Mouse (Mus musculus) intestine, postnatal 0 days (tissue): ENCODE data around the gene Kcnn1. TPM values are rescaled to one million over a fixed set of nuclear protein-coding genes. Genes with fewer than 3 reads are reported as not detected.
"Not testable (repeated sequence)": the region's sequence is repeated elsewhere in the genome, so short reads cannot be mapped to it uniquely, and the experiment has no call there.

Source experiments
- ATAC-seq: fragments of 200-750 bp; cut with Nextera tagmentation; 2 replicates; pipeline ENCODE4 v1.8.0; 2017; ENCODE audit warnings: mild to moderate bottlenecking, moderate TSS enrichment, moderate library complexity
- H3K27ac ChIP-seq: fragments of 300-500 bp; sonication (generic); 2 replicates; pipeline ENCODE4 v1.5.1; 2014; ENCODE audit warnings: mild to moderate bottlenecking, low read depth, low read length, moderate library complexity
- H3K27me3 ChIP-seq: fragments of 300-500 bp; sonication (generic); replicated peaks from 2 replicates; pipeline ENCODE4 v1.6.1; 2014; ENCODE audit warnings: low read length, mixed read lengths; ENCODE audit not compliant: control insufficient read depth, insufficient read depth
- H3K36me3 ChIP-seq: fragments of 300-500 bp; sonication (generic); 2 replicates; pipeline ENCODE4 v1.6.1; 2014; ENCODE audit warnings: mild to moderate bottlenecking, moderate library complexity; ENCODE audit not compliant: control insufficient read depth, insufficient read depth
- H3K4me1 ChIP-seq: fragments of 300-500 bp; sonication (generic); replicated peaks from 2 replicates; pipeline ENCODE4 v1.6.1; 2014; ENCODE audit warnings: antibody characterized with exemption, low read length, mixed read lengths; ENCODE audit not compliant: control insufficient read depth, insufficient read depth
- H3K4me2 ChIP-seq: fragments of 300-500 bp; sonication (generic); replicated peaks from 2 replicates; pipeline ENCODE4 v1.6.1; 2014; ENCODE audit warnings: low read depth, mild to moderate bottlenecking, moderate library complexity
- H3K4me3 ChIP-seq: fragments of 300-500 bp; sonication (generic); 2 replicates; pipeline ENCODE4 v1.5.1; 2014; ENCODE audit warnings: low read depth, low read length
- H3K9ac ChIP-seq: fragments of 300-500 bp; sonication (generic); 2 replicates; pipeline ENCODE4 v1.6.1; 2014; ENCODE audit warnings: mild to moderate bottlenecking, low read depth, low read length
- H3K9me3 ChIP-seq: fragments of 300-500 bp; sonication (generic); 2 replicates; pipeline ENCODE4 v1.6.1; 2016; ENCODE audit warnings: mixed run types; ENCODE audit not compliant: control insufficient read depth
- CTCF ChIP-seq: sonication (generic); IDR thresholded peaks from 2 replicates; pipeline ENCODE4 v1.5.1; 2016; ENCODE audit warnings: low read depth, mild to moderate bottlenecking, control low read depth, antibody characterized with exemption, moderate library complexity
- WGBS: fragments of 180-500 bp; shearing (Covaris S2); extraction: QIAGEN DNeasy Blood & Tissue Kit; methylation state at CpG from one replicate; pipeline ENCODE4 v1.1.7; 2014; 5-methylcytosine and 5-hydroxymethylcytosine counted together
- polyA plus RNA-seq: library from polyadenylated mRNA; unstranded; fragments of >200 nt; fragmentation: Nextera tagmentation; extraction: Ambion mirVana; gene quantifications from 2 replicates; pipeline ENCODE4 v1.2.1, GENCODE M21; 2015

The Kcnn1 gene
- polyA plus RNA-seq, 1 experiment from 2014 or later = 0.30 TPM

GRCm38 (mm10) chr8:70897681-70898413, 34.8 kb upstream of the Kcnn1 start:
- TF ChIP-seq CTCF = peak; percentile 97
- H3K4me3 ChIP-seq = peak overlapping the region; percentile 89
- peaks cover 6% of the 10 kb centered on the region; the same call in 1 of the 2 replicates for H3K27me3 ChIP-seq
- H3K4me2 ChIP-seq = peak overlapping the region; percentile 67
- H3K9me3 ChIP-seq = no peaks in the 10 kb centered on the region
- peak; percentile 50 for ATAC-seq
- peak overlapping the region; percentile 51 for H3K27ac ChIP-seq
- peak overlapping the region; percentile 49 for H3K9ac ChIP-seq
- no peaks in the 10 kb centered on the region for H3K4me1 ChIP-seq
- H3K36me3 ChIP-seq = peaks cover 22% of the 10 kb centered on the region
- under 1% methylated on average over 20 of the region's 20 CpGs for WGBS

GRCm38 (mm10) chr8:70897021-70897680, 34.1 kb upstream of the Kcnn1 start, which contains the start of gene Rpl18a:
Gene Rpl18a, minus strand, starts transcription at chr8:70897412.
- H3K4me2 ChIP-seq = peak within 1 kb of the TSS; percentile 67
- ATAC-seq = peak; percentile 99
- peak within 1 kb of the TSS; percentile 92 for H3K9ac ChIP-seq
- H3K27me3 ChIP-seq = peaks cover 11% of the 10 kb centered on the region; the same call in 1 of the 2 replicates
- under 1% methylated on average over 59 of the region's 60 CpGs for WGBS
- peak within 1 kb of the TSS; percentile 51 for H3K27ac ChIP-seq
- H3K36me3 ChIP-seq = peaks cover 22% of the 10 kb centered on the region
- peak within 1 kb of the TSS; percentile 89 for H3K4me3 ChIP-seq
- no peaks in the 10 kb centered on the region for H3K4me1 ChIP-seq
- TF ChIP-seq CTCF = peak; percentile 42
- no peaks in the 10 kb centered on the region for H3K9me3 ChIP-seq

DNA sequence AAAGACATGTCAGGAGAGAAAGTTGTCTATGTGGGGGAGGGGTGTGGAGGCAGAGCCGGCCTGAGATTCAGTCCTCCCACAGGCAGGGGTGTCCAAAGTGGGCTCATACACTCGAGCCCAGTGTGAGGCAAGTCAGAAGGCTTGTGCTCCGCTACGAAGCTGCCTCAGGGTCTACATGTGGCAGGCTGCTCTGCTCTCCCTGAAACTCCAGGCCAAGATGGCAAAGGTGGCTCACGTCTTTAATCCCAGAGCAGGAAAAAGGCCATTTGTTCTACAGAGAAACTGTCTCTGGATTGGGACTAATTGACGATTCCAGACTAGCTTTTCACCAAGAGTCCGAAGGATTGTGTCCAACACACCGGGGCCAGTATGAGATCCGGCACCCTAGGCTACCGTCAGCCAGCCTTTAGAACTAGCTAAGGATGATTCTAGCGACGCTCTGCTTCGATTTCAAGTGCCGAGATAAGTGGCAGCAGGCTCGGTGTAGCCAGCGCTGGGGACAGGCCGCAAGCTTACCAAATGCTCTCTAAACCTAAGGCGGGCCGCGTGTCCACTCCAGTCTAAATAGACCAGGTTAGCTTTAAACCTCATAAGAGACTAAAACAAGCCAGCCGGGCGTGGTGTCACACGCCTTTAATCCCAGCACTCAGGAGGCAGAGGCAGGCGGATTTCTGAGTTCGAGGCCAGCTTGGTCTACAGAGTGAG, 33.4 kb upstream of the Kcnn1 start:
- no peak for TF ChIP-seq CTCF
- Histone ChIP-seq H3K9me3 (no peaks in the 10 kb centered on the region), H3K4me1 (0 out of 2 replicates have a peak, but pooled peaks cover 3% of the 10 kb centered on the region), H3K4me2 (peak overlapping the region; percentile 67), H3K36me3 (peaks cover 22% of the 10 kb centered on the region), H3K27ac (no peak overlapping the region; the same call in 1 of the 2 replicates), H3K4me3 (peak overlapping the region; percentile 89), H3K9ac (peak overlapping the region; percentile 92), H3K27me3 (peaks cover 16% of the 10 kb centered on the region)
- WGBS = 1% methylated on average over 25 of the region's 25 CpGs
- ATAC-seq = no peak

DNA sequence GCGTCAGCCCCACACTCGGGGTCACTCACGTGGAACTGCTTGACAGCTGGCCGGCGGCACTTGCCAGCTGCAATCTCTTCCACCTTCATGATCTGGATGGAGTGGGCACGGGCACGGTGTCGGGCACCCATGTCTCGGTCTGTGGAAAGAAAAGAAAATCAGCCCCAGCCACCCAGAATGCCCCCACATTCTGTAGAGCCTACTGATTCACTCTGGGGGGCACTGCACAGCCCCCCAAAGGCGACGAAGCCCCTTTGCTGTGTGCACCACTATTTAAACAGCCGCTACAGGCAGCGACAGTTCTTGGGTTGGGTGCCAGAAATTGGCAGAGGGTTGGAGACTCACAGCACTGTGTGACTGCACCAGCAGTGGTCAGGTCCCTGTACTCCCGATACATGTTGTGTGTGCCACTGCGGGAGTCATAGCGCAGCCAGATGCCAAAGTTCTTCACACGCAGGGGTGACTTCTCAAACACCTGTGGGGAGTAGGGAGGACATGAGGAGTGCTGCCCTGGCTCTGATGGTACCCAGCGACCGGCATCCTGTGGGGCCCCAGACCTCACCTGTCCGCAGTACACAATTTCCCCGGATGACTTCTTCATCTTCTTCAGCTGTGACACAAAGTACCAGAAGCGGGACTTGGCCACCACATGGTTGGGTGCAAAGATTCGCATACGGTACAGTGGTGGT, 32.7 kb upstream of the Kcnn1 start:
- not testable (repeated sequence) for H3K4me1 ChIP-seq, H3K9me3 ChIP-seq, ATAC-seq, H3K9ac ChIP-seq, H3K27ac ChIP-seq
- Histone ChIP-seq H3K4me2 (peak overlapping the region; percentile 67), H3K4me3 (peak overlapping the region; percentile 89), H3K27me3 (peaks cover 24% of the 10 kb centered on the region), H3K36me3 (peaks cover 22% of the 10 kb centered on the region)
- WGBS = 76% methylated on average over 23 of the region's 24 CpGs

DNA sequence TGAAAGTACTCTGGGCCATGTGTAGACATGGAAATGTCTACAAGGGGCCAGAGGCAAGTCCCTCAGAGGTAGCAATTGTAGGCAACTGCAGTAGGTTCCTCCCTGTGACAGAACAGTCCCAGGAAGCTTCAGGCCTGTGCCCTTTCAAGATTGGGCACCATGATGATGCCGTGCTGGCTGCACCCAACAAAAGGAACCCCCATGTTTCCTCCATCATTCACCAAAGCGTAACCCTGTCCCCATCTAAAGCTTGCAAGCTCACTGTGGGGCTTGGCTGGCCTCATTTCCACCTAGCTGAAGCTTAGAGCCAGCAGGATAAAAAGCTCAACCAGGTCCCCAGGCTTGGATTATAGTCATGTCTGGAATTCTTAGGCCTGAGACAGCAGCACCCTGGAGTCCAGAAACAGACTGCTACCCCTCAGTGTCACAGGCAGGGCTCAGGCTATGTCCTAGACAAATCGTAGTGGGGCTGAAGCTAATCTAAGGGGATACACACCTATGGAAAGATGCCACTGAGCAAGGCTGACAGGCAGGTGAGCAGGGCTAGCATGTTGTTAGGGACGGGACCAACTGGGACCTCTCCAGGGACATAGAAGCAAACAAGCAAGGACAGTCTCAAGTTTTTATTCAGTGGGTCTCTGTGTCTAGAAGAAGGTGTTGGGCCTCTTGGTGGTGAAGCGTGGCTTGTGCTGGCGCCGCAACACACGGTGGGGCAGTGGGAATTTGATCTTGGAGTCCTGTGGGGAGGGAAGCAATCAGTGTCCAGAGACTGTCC, 31.9 kb upstream of the Kcnn1 start:
- H3K36me3 ChIP-seq = peaks cover 22% of the 10 kb centered on the region
- 91% methylated on average over 8 of the region's 8 CpGs for WGBS
- no peak for ATAC-seq
- H3K4me3 ChIP-seq = no peak overlapping the region
- TF ChIP-seq CTCF = no peak
- peaks cover 24% of the 10 kb centered on the region for H3K27me3 ChIP-seq
- 0 out of 2 replicates have a peak, but pooled peaks cover 3% of the 10 kb centered on the region for H3K4me1 ChIP-seq
- peak overlapping the region; percentile 15; the same call in 1 of the 2 replicates for H3K27ac ChIP-seq
- H3K4me2 ChIP-seq = no peak overlapping the region
- no peak overlapping the region for H3K9ac ChIP-seq
- H3K9me3 ChIP-seq = no peaks in the 10 kb centered on the region
